9 mouse cellular contexts compared by ENCODE assay signal in genomic region chr1:189910685-189911345, GRCm38 (mm10). TPM values are rescaled to one million over a fixed set of nuclear protein-coding genes. Genes with fewer than 3 reads are reported as not detected.
DNase-seq lines count a peak whose midpoint lies in the region; ATAC-seq and TF ChIP-seq lines count a peak whose summit lies in the region.
"Had no signal": no experiment of that assay in that cellular context is flagged by ENCODE, and none has a peak within 500 bp of the region (broad histone marks: within the 10 kb centered on the region; RNA-seq: fewer than 3 reads in every experiment).

No protein-coding gene starts in this region.

- H3K4me1 ChIP-seq in kidney, adult 2 months (ENCODE audit: control insufficient read depth, insufficient read depth, low read length) = peaks cover 3% of the 10 kb centered on the region
- H3K4me1 ChIP-seq in kidney, embryonic 15.5 days = peaks cover 13% of the 10 kb centered on the region
- peaks cover 35 to 77% of the 10 kb centered on the region in 2 experiments for H3K4me1 ChIP-seq in heart, embryonic 14.5 days (ENCODE audit: control insufficient read depth in 2 of 2, insufficient read depth in 2 of 2, low read length in 2 of 2)
- H3K4me1 ChIP-seq in lung, adult 2 months (ENCODE audit: control insufficient read depth, insufficient read depth, low read length) = peaks cover 2% of the 10 kb centered on the region; the same call in 1 of the 2 replicates

- no peak overlapping the region for H3K4me3 ChIP-seq in kidney, adult 2 months (ENCODE audit: insufficient read depth, low read depth, low read length)
- H3K4me3 ChIP-seq in kidney, embryonic 15.5 days (replicated peaks) = no peak overlapping the region
- no peak overlapping the region for H3K4me3 ChIP-seq in heart, embryonic 14.5 days (ENCODE audit: control insufficient read depth in 1 of 2, insufficient read depth in 1 of 2, low read depth in 1 of 2, low read length in 2 of 2)
- H3K4me3 ChIP-seq in lung, adult 2 months (replicated peaks; ENCODE audit: extremely low read depth, low read depth, low read length) = no peak overlapping the region

- TF ChIP-seq POLR2A in kidney, adult 2 months (IDR thresholded peaks at IDR 0.05; ENCODE audit: low read depth, low read length) = no peak
- TF ChIP-seq POLR2A in lung, adult 2 months (IDR thresholded peaks at IDR 0.05; ENCODE audit: borderline replicate concordance, extremely low read depth, low read depth, low read length) = no peak

- no peak for ATAC-seq in kidney, embryonic 15.5 days (replicated peaks; ENCODE audit: low FRiP score)
- ATAC-seq in heart, embryonic 14.5 days (ENCODE audit: insufficient number of reproducible peaks, insufficient read depth, low FRiP score, low read depth) = peak; percentile 77

- no peaks in the 10 kb centered on the region for H3K36me3 ChIP-seq in kidney, adult 2 months (ENCODE audit: control insufficient read depth, insufficient read depth, low read length)
- H3K36me3 ChIP-seq in kidney, embryonic 15.5 days = peaks cover 23% of the 10 kb centered on the region
- peaks cover 46% of the 10 kb centered on the region for H3K36me3 ChIP-seq in heart, embryonic 14.5 days (ENCODE audit: control insufficient read depth, insufficient read depth, low read length)

- no peak overlapping the region for H3K27ac ChIP-seq in kidney, adult 2 months (ENCODE audit: insufficient read depth, low read depth, low read length)
- H3K27ac ChIP-seq in kidney, embryonic 15.5 days = no peak overlapping the region
- peak overlapping the region; percentile 77 to 83 for H3K27ac ChIP-seq in heart, embryonic 14.5 days (replicated peaks in 1 of 2; ENCODE audit: control insufficient read depth in 1 of 2, insufficient read depth in 1 of 2, low read depth in 2 of 2, low read length in 2 of 2)

- no peak overlapping the region for H3K9ac ChIP-seq in kidney, embryonic 15.5 days
- peak overlapping the region; percentile 53 for H3K9ac ChIP-seq in heart, embryonic 14.5 days (ENCODE audit: low read length)

- TF ChIP-seq CTCF in kidney, adult 2 months (conservative IDR thresholded peaks at IDR 0.05; ENCODE audit: insufficient read depth, insufficient read length, low read depth, low read length) = no peak
- TF ChIP-seq CTCF in lung, adult 2 months (IDR thresholded peaks at IDR 0.05; ENCODE audit: insufficient read depth, low read length) = no peak

- H3K4me2 ChIP-seq in kidney, embryonic 15.5 days = no peak overlapping the region
- peak overlapping the region; percentile 42 for H3K4me2 ChIP-seq in heart, embryonic 14.5 days (ENCODE audit: low read length)

- H3K27me3 ChIP-seq in kidney, adult 2 months (replicated peaks; ENCODE audit: control insufficient read depth, insufficient read depth, low read length) = no peaks in the 10 kb centered on the region
- no peaks in the 10 kb centered on the region for H3K27me3 ChIP-seq in kidney, embryonic 15.5 days
- no peaks in the 10 kb centered on the region for H3K27me3 ChIP-seq in heart, embryonic 14.5 days (ENCODE audit: control insufficient read depth, insufficient read depth, low read length)

- DNase-seq in kidney, adult 2 months = peak; percentile 90
- DNase-seq in adrenal gland, postnatal 25 days = peak; percentile 80
- peak; percentile 26 for DNase-seq in lung, adult 2 months
- no peak for DNase-seq in layer of hippocampus, adult 9-10 months (ENCODE audit: low spot score)
- DNase-seq in layer of hippocampus, postnatal 14 days (ENCODE audit: low spot score in 2 of 2) = no peak
- DNase-seq in right cerebral cortex, postnatal 4 days = no peak
- DNase-seq: thymus, adult 18-20 months had no signal

- 43% methylated on average over 13 of the region's 13 CpGs for WGBS in kidney, adult 2 months
- 54% methylated on average over 13 of the region's 13 CpGs for whole genome bisulfite sequencing in kidney, embryonic 15.5 days
- WGBS in heart, embryonic 14.5 days = 29% methylated on average over 13 of the region's 13 CpGs
- 55% methylated on average over 13 of the region's 13 CpGs for WGBS in lung, adult 2 months

- no peaks in the 10 kb centered on the region for H3K9me3 ChIP-seq in kidney, embryonic 15.5 days (replicated peaks)
- H3K9me3 ChIP-seq in heart, embryonic 14.5 days (ENCODE audit: control insufficient read depth, low read length) = no peaks in the 10 kb centered on the region

RNA-seq across cellular contexts. Expression of gene Smyd2, which starts 11.3 kb away (rescaled TPM):
- polyA plus RNA-seq in kidney, adult 2 months (2012; rRNA removed) = 42.8 and 46.3 TPM in 2 replicates
- 83.0 and 84.2 TPM in 2 replicates for polyA plus RNA-seq in kidney, embryonic 15.5 days (2015; fragmentation: Nextera tagmentation; extraction: Ambion mirVana)
- total RNA-seq in adrenal gland, postnatal 25 days (2021) = 74.5 and 80.8 TPM in 2 replicates
- 227 and 246 TPM in 2 replicates for polyA plus RNA-seq in heart, embryonic 14.5 days (2014; fragmentation: Nextera tagmentation; extraction: Ambion mirVana)
- 21.5 and 23.4 TPM in 2 replicates for polyA plus RNA-seq in lung, adult 2 months (2012; rRNA removed)
- total RNA-seq in layer of hippocampus, postnatal 14 days (2021) = 10 to 100 TPM; 82.9 to 89.5 TPM

Comparison
In these comparisons a context has a peak if more than half of its experiments do, and no peak if none do; other contexts are left out.
1. DNase-seq: peak in kidney, adult 2 months (single experiment), adrenal gland, postnatal 25 days (single experiment) and lung, adult 2 months (single experiment); none in layer of hippocampus, adult 9-10 months (single experiment), layer of hippocampus, postnatal 14 days (0 of 2) and right cerebral cortex, postnatal 4 days (single experiment).
2. H3K27ac ChIP-seq: peak in heart, embryonic 14.5 days (2 of 2); none in kidney, adult 2 months (single experiment) and kidney, embryonic 15.5 days (single experiment).